Mouse (Mus musculus): ENCODE results near the gene Rreb1. TPM values are rescaled to one million over a fixed set of nuclear protein-coding genes. Genes with fewer than 3 reads are reported as not detected.
A peak's percentile ranks its signal among the peaks of the same experiment; 100 is the strongest.

Gene Rreb1
- polyA plus RNA-seq, 1 experiment from 2014 or later: 11.4 TPM

GRCm38 (mm10) chr13:37876366-37876765 lies 98.2 kb downstream of the Rreb1 start:
- H3K9ac ChIP-seq: no peak overlapping the region
- H3K4me1 ChIP-seq: peaks cover 44% of the 10 kb centered on the region
- no peak for ATAC-seq (ENCODE audit: low FRiP score, low read depth)
- H3K4me3 ChIP-seq: no peak overlapping the region
- no peaks in the 10 kb centered on the region for H3K36me3 ChIP-seq
- no peak overlapping the region for H3K4me2 ChIP-seq (replicated peaks)
- H3K9me3 ChIP-seq: no peaks in the 10 kb centered on the region
- H3K27ac ChIP-seq: no peak overlapping the region; the same call in 1 of the 2 replicates
- no peaks in the 10 kb centered on the region for H3K27me3 ChIP-seq
- WGBS: 82% methylated on average over 5 of the region's 5 CpGs

- ATAC-seq (ENCODE audit: low FRiP score, low read depth): no peak
- peaks cover 49% of the 10 kb centered on the region for H3K4me1 ChIP-seq
- no peaks in the 10 kb centered on the region for H3K36me3 ChIP-seq
- no peaks in the 10 kb centered on the region for H3K27me3 ChIP-seq
- no peak overlapping the region for H3K9ac ChIP-seq
- H3K4me3 ChIP-seq: no peak overlapping the region
- H3K9me3 ChIP-seq: no peaks in the 10 kb centered on the region
- no peak overlapping the region for H3K27ac ChIP-seq
- 64% methylated on average over 4 of the region's 4 CpGs for WGBS
- no peak overlapping the region for H3K4me2 ChIP-seq (replicated peaks)
Observed at GRCm38 (mm10) chr13:37876836-37877235, 98.6 kb downstream of the Rreb1 start.

GRCm38 (mm10) chr13:37877241-37877640 lies 99.0 kb downstream of the Rreb1 start:
- 59% methylated on average over 3 of the region's 3 CpGs for WGBS
- H3K4me2 ChIP-seq (replicated peaks): no peak overlapping the region
- peaks cover 49% of the 10 kb centered on the region for H3K4me1 ChIP-seq
- no peak overlapping the region for H3K4me3 ChIP-seq
- H3K27me3 ChIP-seq: no peaks in the 10 kb centered on the region
- H3K36me3 ChIP-seq: no peaks in the 10 kb centered on the region
- no peak for ATAC-seq (ENCODE audit: low FRiP score, low read depth)
- H3K27ac ChIP-seq: no peak overlapping the region
- no peaks in the 10 kb centered on the region for H3K9me3 ChIP-seq
- H3K9ac ChIP-seq: no peak overlapping the region

GRCm38 (mm10) chr13:37878918-37879331 lies 100.7 kb downstream of the Rreb1 start:
- no peak overlapping the region for H3K27ac ChIP-seq
- H3K9me3 ChIP-seq: no peaks in the 10 kb centered on the region
- no peak for ATAC-seq (ENCODE audit: low FRiP score, low read depth)
- H3K36me3 ChIP-seq: no peaks in the 10 kb centered on the region
- no peak overlapping the region for H3K4me2 ChIP-seq (replicated peaks)
- 83% methylated on average over 2 of the region's 2 CpGs for WGBS
- H3K9ac ChIP-seq: no peak overlapping the region
- no peaks in the 10 kb centered on the region for H3K27me3 ChIP-seq
- H3K4me3 ChIP-seq: no peak overlapping the region
- H3K4me1 ChIP-seq: peaks cover 49% of the 10 kb centered on the region

GRCm38 (mm10) chr13:37879556-37879955 lies 101.4 kb downstream of the Rreb1 start:
- Histone ChIP-seq H3K27ac (no peak overlapping the region), H3K9ac (no peak overlapping the region)

GRCm38 (mm10) chr13:37880035-37880434 lies 101.8 kb downstream of the Rreb1 start:
- no peaks in the 10 kb centered on the region for H3K36me3 ChIP-seq
- H3K27me3 ChIP-seq: no peaks in the 10 kb centered on the region
- H3K9ac ChIP-seq: no peak overlapping the region; the same call in 1 of the 2 replicates
- H3K27ac ChIP-seq: peak overlapping the region; percentile 33; the same call in 1 of the 2 replicates
- H3K4me2 ChIP-seq (replicated peaks): 0 out of 2 replicates have a peak overlapping the region, but pooled peaks have one; percentile 9
- H3K4me1 ChIP-seq: peaks cover 49% of the 10 kb centered on the region
- no peak overlapping the region for H3K4me3 ChIP-seq
- H3K9me3 ChIP-seq: no peaks in the 10 kb centered on the region
- 36% methylated on average over 1 of the region's 1 CpGs for WGBS
- no peak for ATAC-seq (ENCODE audit: low FRiP score, low read depth)

More at GRCm38 (mm10) chr13:37879556-37879955, 101.4 kb downstream of the Rreb1 start:
- Histone ChIP-seq H3K4me1 (peaks cover 49% of the 10 kb centered on the region), H3K4me3 (no peak overlapping the region), H3K4me2 (replicated peaks) (no peak overlapping the region), H3K27me3 (no peaks in the 10 kb centered on the region), H3K36me3 (no peaks in the 10 kb centered on the region), H3K9me3 (no peaks in the 10 kb centered on the region)
- 62% methylated on average over 5 of the region's 5 CpGs for WGBS
- no peak for ATAC-seq (ENCODE audit: low FRiP score, low read depth)

- H3K36me3 ChIP-seq: no peaks in the 10 kb centered on the region
- H3K4me2 ChIP-seq (replicated peaks): 0 out of 2 replicates have a peak overlapping the region, but pooled peaks have one; percentile 9
- no peak overlapping the region for H3K4me3 ChIP-seq
- H3K27ac ChIP-seq: peak overlapping the region; percentile 33; the same call in 1 of the 2 replicates
- no peak overlapping the region; the same call in 1 of the 2 replicates for H3K9ac ChIP-seq
- no peak for ATAC-seq (ENCODE audit: low FRiP score, low read depth)
- H3K9me3 ChIP-seq: no peaks in the 10 kb centered on the region
- peaks cover 49% of the 10 kb centered on the region for H3K4me1 ChIP-seq
- H3K27me3 ChIP-seq: no peaks in the 10 kb centered on the region
- 45% methylated on average over 9 of the region's 9 CpGs for WGBS
Observed at GRCm38 (mm10) chr13:37880581-37881130, 102.5 kb downstream of the Rreb1 start.

- Histone ChIP-seq H3K4me1 (peaks cover 33% of the 10 kb centered on the region), H3K27me3 (no peaks in the 10 kb centered on the region), H3K4me3 (no peak overlapping the region), H3K4me2 (replicated peaks) (no peak overlapping the region), H3K9ac (no peak overlapping the region; the same call in 1 of the 2 replicates), H3K9me3 (no peaks in the 10 kb centered on the region), H3K36me3 (no peaks in the 10 kb centered on the region), H3K27ac (no peak overlapping the region)
- ATAC-seq (ENCODE audit: low FRiP score, low read depth): no peak
- 80% methylated on average over 8 of the region's 8 CpGs for WGBS
Observed at GRCm38 (mm10) chr13:37882521-37882920, 104.3 kb downstream of the Rreb1 start.

- Histone ChIP-seq H3K27ac (no peak overlapping the region), H3K4me2 (replicated peaks) (no peak overlapping the region), H3K36me3 (no peaks in the 10 kb centered on the region), H3K9me3 (no peaks in the 10 kb centered on the region), H3K27me3 (no peaks in the 10 kb centered on the region), H3K9ac (no peak overlapping the region), H3K4me3 (no peak overlapping the region), H3K4me1 (peaks cover 33% of the 10 kb centered on the region)
- 87% methylated on average over 5 of the region's 5 CpGs for WGBS
- ATAC-seq (ENCODE audit: low FRiP score, low read depth): no peak
Observed at GRCm38 (mm10) chr13:37883008-37883407, 104.8 kb downstream of the Rreb1 start.

- ATAC-seq (ENCODE audit: low FRiP score, low read depth): no peak
- WGBS: 86% methylated on average over 2 of the region's 2 CpGs
- Histone ChIP-seq H3K9me3 (no peaks in the 10 kb centered on the region), H3K4me2 (replicated peaks) (no peak overlapping the region), H3K4me3 (no peak overlapping the region), H3K4me1 (peaks cover 15% of the 10 kb centered on the region), H3K27me3 (no peaks in the 10 kb centered on the region), H3K36me3 (peaks cover 15% of the 10 kb centered on the region), H3K27ac (no peak overlapping the region), H3K9ac (no peak overlapping the region)
Observed at GRCm38 (mm10) chr13:37885392-37885791, 107.2 kb downstream of the Rreb1 start.

GRCm38 (mm10) chr13:37886024-37886423 lies 107.8 kb downstream of the Rreb1 start:
- H3K27me3 ChIP-seq: no peaks in the 10 kb centered on the region
- 86% methylated on average over 6 of the region's 6 CpGs for WGBS

GRCm38 (mm10) chr13:37894756-37895155 lies 116.6 kb downstream of the Rreb1 start:
- H3K4me3 ChIP-seq: no peak overlapping the region
- H3K4me2 ChIP-seq (replicated peaks): no peak overlapping the region
- peaks cover 82% of the 10 kb centered on the region for H3K36me3 ChIP-seq
- H3K27me3 ChIP-seq: no peaks in the 10 kb centered on the region
- no peaks in the 10 kb centered on the region for H3K4me1 ChIP-seq
- H3K27ac ChIP-seq: no peak overlapping the region
- ATAC-seq (ENCODE audit: low FRiP score, low read depth): no peak
- no peak overlapping the region for H3K9ac ChIP-seq
- no peaks in the 10 kb centered on the region for H3K9me3 ChIP-seq
- WGBS: 84% methylated on average over 8 of the region's 8 CpGs

More at GRCm38 (mm10) chr13:37886024-37886423, 107.8 kb downstream of the Rreb1 start:
- H3K27ac ChIP-seq: no peak overlapping the region
- peaks cover 18% of the 10 kb centered on the region for H3K36me3 ChIP-seq
- H3K4me1 ChIP-seq: peaks cover 8% of the 10 kb centered on the region
- no peak overlapping the region for H3K4me3 ChIP-seq
- no peak overlapping the region for H3K4me2 ChIP-seq (replicated peaks)
- no peak for ATAC-seq (ENCODE audit: low FRiP score, low read depth)
- H3K9ac ChIP-seq: no peak overlapping the region
- no peaks in the 10 kb centered on the region for H3K9me3 ChIP-seq

Data from limb, embryonic 13.5 days (tissue).